Mouse (Mus musculus) liver, embryonic 14.5 days (tissue): ENCODE data around the gene Rad51b. TPM values are rescaled to one million over a fixed set of nuclear protein-coding genes. Genes with fewer than 3 reads are reported as not detected.
A peak's percentile ranks its signal among the peaks of the same experiment; 100 is the strongest.

Source experiments
- ATAC-seq: fragments of 200-750 bp; cut with Nextera tagmentation; 2 replicates; pipeline ENCODE4 v1.8.0; 2017; ENCODE audit warnings: moderate number of reproducible peaks, mild to moderate bottlenecking, moderate library complexity; ENCODE audit not compliant: insufficient read depth
- DNase-seq, 3 experiments: peaks; one replicate each; pipeline ENCODE4 v3.0.0-alpha.2; 2012 to 2013; ENCODE audit warnings: low read depth in 3 of 3, low spot score in 3 of 3
- H3K27ac ChIP-seq: fragments of 300-500 bp; sonication (generic); 2 replicates; pipeline ENCODE4 v1.5.1; 2014; ENCODE audit warnings: moderate library complexity, mild to moderate bottlenecking, control low read depth, inconsistent platforms
- H3K27me3 ChIP-seq: fragments of 300-500 bp; sonication (generic); 2 replicates; pipeline ENCODE4 v1.6.1; 2014; ENCODE audit warnings: mild to moderate bottlenecking, low read length, moderate library complexity; ENCODE audit not compliant: control insufficient read depth, insufficient read depth
- H3K36me3 ChIP-seq: fragments of 300-500 bp; sonication (generic); replicated peaks from 2 replicates; pipeline ENCODE4 v1.6.1; 2014; ENCODE audit warnings: low read depth; ENCODE audit not compliant: control insufficient read depth, insufficient read depth
- H3K4me1 ChIP-seq, 2 experiments: fragments of 200-500 bp in 1 of 2; fragments of 300-500 bp in 1 of 2; sonication (generic) in 1 of 2; replicated peaks; 2 replicates each; pipeline ENCODE4 v1.6.1; 2012 to 2014; ENCODE audit warnings: antibody characterized with exemption in 1 of 2, inconsistent platforms in 1 of 2, low read length in 1 of 2; ENCODE audit not compliant: control insufficient read depth in 2 of 2, insufficient read depth in 2 of 2
- H3K4me2 ChIP-seq: fragments of 300-500 bp; sonication (generic); 2 replicates; pipeline ENCODE4 v1.6.1; 2014; ENCODE audit warnings: low read depth, mild to moderate bottlenecking, control low read depth, moderate library complexity
- H3K4me3 ChIP-seq, 2 experiments: fragments of 200-500 bp in 1 of 2; fragments of 300-500 bp in 1 of 2; sonication (generic) in 1 of 2; 2 replicates each; pipeline ENCODE4 v1.5.1; 2012 to 2014; ENCODE audit warnings: low read depth in 2 of 2, low read length in 2 of 2, mild to moderate bottlenecking in 2 of 2, control low read depth in 1 of 2, inconsistent platforms in 1 of 2, moderate library complexity in 1 of 2; ENCODE audit not compliant: insufficient read depth in 1 of 2
- H3K9ac ChIP-seq: fragments of 300-500 bp; sonication (generic); replicated peaks from 2 replicates; pipeline ENCODE4 v1.6.1; 2014; ENCODE audit warnings: mild to moderate bottlenecking, control low read depth, moderate library complexity
- H3K9me3 ChIP-seq: fragments of 300-500 bp; sonication (generic); 2 replicates; pipeline ENCODE4 v1.6.1; 2016; ENCODE audit warnings: low read length, mixed read lengths; ENCODE audit not compliant: control insufficient read depth
- CTCF ChIP-seq: IDR thresholded peaks from 2 replicates; pipeline ENCODE4 v1.5.1; 2016; ENCODE audit warnings: antibody characterized with exemption, low read depth, control low read depth
- EP300 ChIP-seq: IDR thresholded peaks from 2 replicates; pipeline ENCODE4 v1.6.1; 2016; ENCODE audit warnings: antibody characterized with exemption, low read depth
- WGBS: fragments of 180-500 bp; shearing (Covaris S2); extraction: QIAGEN DNeasy Blood & Tissue Kit; methylation state at CpG from one replicate; pipeline ENCODE4 v1.1.7; 2014; ENCODE audit not compliant: insufficient replicate concordance; 5-methylcytosine and 5-hydroxymethylcytosine counted together
- polyA plus RNA-seq, 2 experiments: library from polyadenylated mRNA; depleted of rRNA in 1 of 2; stranded (reverse) in 1 of 2; unstranded in 1 of 2; fragments of >200 nt; fragmentation: Nextera tagmentation in 1 of 2; extraction: Ambion mirVana in 1 of 2; gene quantifications; 2 replicates each; pipeline versions ENCODE4 v1.2.1 to v1.2.3; 2012 to 2014

The Rad51b gene
- polyA plus RNA-seq, 2 experiments: 2.3 to 5.1 TPM

- no peak for ATAC-seq
- 68% methylated on average over 5 of the region's 5 CpGs for WGBS
- H3K27ac ChIP-seq: no peak overlapping the region
These were observed 350.9 kb downstream of the Rad51b start for GRCm38 (mm10) chr12:79647976-79648375.

GRCm38 (mm10) chr12:79648812-79649700, 352.0 kb downstream of the Rad51b start:
- no peak for ATAC-seq
- no peak for DNase-seq
- 59% methylated on average over 7 of the region's 7 CpGs for WGBS
- Histone ChIP-seq H3K4me3 (no peak overlapping the region), H3K4me1 (peaks cover 0 to 5% of the 10 kb centered on the region in 2 experiments; a peak in 1 of 4 replicates), H3K9me3 (no peaks in the 10 kb centered on the region), H3K27ac (no peak overlapping the region), H3K36me3 (no peaks in the 10 kb centered on the region), H3K27me3 (no peaks in the 10 kb centered on the region), H3K9ac (no peak overlapping the region), H3K4me2 (no peak overlapping the region)
- TF ChIP-seq CTCF (no peak), EP300 (no peak)

More at GRCm38 (mm10) chr12:79647976-79648375, 350.9 kb downstream of the Rad51b start:
- H3K36me3 ChIP-seq: no peaks in the 10 kb centered on the region
- peaks cover 0 to 5% of the 10 kb centered on the region in 2 experiments; a peak in 1 of 4 replicates for H3K4me1 ChIP-seq
- H3K27me3 ChIP-seq: no peaks in the 10 kb centered on the region
- H3K4me3 ChIP-seq: no peak overlapping the region
- TF ChIP-seq CTCF (no peak), EP300 (no peak)
- DNase-seq: no peak
- no peak overlapping the region for H3K4me2 ChIP-seq
- H3K9ac ChIP-seq: no peak overlapping the region
- no peaks in the 10 kb centered on the region for H3K9me3 ChIP-seq

GRCm38 (mm10) chr12:79649796-79650195, 352.7 kb downstream of the Rad51b start:
- Histone ChIP-seq H3K4me3 (no peak overlapping the region), H3K4me1 (peaks cover 0 to 5% of the 10 kb centered on the region in 2 experiments; a peak in 1 of 4 replicates), H3K9ac (no peak overlapping the region), H3K27ac (no peak overlapping the region), H3K9me3 (no peaks in the 10 kb centered on the region), H3K4me2 (no peak overlapping the region), H3K27me3 (no peaks in the 10 kb centered on the region), H3K36me3 (no peaks in the 10 kb centered on the region)
- ATAC-seq: no peak
- no peak for DNase-seq
- TF ChIP-seq CTCF (no peak), EP300 (no peak)

- H3K9ac ChIP-seq: no peak overlapping the region
- no peaks in the 10 kb centered on the region for H3K27me3 ChIP-seq
- H3K4me2 ChIP-seq: no peak overlapping the region
- H3K36me3 ChIP-seq: no peaks in the 10 kb centered on the region
- 79% methylated on average over 5 of the region's 5 CpGs for WGBS
- DNase-seq (no peak), ATAC-seq (no peak)
- no peak overlapping the region for H3K4me3 ChIP-seq
- H3K9me3 ChIP-seq: no peaks in the 10 kb centered on the region
- TF ChIP-seq EP300 (no peak), CTCF (0 out of 2 replicates have a peak, but pooled peaks have one; percentile 9)
- H3K27ac ChIP-seq: no peak overlapping the region
- H3K4me1 ChIP-seq: no peaks in the 10 kb centered on the region
These were observed 358.1 kb downstream of the Rad51b start for GRCm38 (mm10) chr12:79655138-79655537.

- Histone ChIP-seq H3K9ac (no peak overlapping the region), H3K36me3 (no peaks in the 10 kb centered on the region), H3K4me1 (peaks cover 0 to 7% of the 10 kb centered on the region in 2 experiments; a peak in 2 of 4 replicates), H3K9me3 (no peaks in the 10 kb centered on the region), H3K4me2 (no peak overlapping the region), H3K27ac (no peak overlapping the region), H3K27me3 (no peaks in the 10 kb centered on the region), H3K4me3 (no peak overlapping the region)
- no peak for DNase-seq
- 68% methylated on average over 3 of the region's 3 CpGs for WGBS
- TF ChIP-seq CTCF: no peak
- TF ChIP-seq EP300: no peak
- no peak for ATAC-seq
These were observed 361.8 kb downstream of the Rad51b start for GRCm38 (mm10) chr12:79658861-79659260.
